In the genomic region with DNA sequence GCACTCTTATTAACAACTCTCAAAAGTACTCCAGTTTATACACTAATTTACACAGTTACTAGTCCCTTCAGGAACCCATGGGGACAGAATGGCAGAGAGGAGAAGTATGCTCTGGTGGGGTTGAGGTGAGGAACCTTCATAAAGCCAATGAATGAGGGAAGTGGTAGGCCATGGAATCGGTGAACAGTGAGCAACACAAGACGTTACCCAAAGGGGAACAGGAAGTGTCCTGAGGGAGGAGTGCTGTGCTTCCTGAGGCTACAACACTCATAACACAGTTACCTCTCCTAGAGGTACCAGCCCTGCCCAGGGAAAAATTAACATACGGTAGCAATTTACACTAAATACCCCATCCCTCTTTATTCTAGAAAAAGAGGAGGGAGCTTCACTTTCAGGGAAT, we compare ENCODE assay signal across 16 mouse cellular contexts.
"Had no signal": no experiment of that assay in that cellular context is flagged by ENCODE, and none has a peak within 500 bp of the region (broad histone marks: within the 10 kb centered on the region; RNA-seq: fewer than 3 reads in every experiment).

No protein-coding gene starts in this region.

- ATAC-seq: hindbrain, postnatal 0 days; intestine, embryonic 15.5 days; intestine, postnatal 0 days had no signal

- DNase-seq: gastrocnemius, adult 2 months; gastrocnemius, postnatal 10 days; gastrocnemius, postnatal 25 days; heart, adult 11 months; heart, adult 2 months; heart, postnatal 14 days; heart, postnatal 36 days; kidney, adult 18-20 months; kidney, adult 8-10 months; kidney, postnatal 10 days; kidney, postnatal 25 days; kidney, postnatal 4 days; liver had no signal
